Mouse (Mus musculus): ENCODE measurements around the gene Nmur1.

- no peak for TF ChIP-seq CTCF (IDR thresholded peaks at IDR 0.05; ENCODE audit: control insufficient read depth, insufficient read depth, insufficient replicate concordance, low read depth, low read length)
- TF ChIP-seq POLR2A (IDR thresholded peaks at IDR 0.05; ENCODE audit: control insufficient read depth, low read depth, low read length) = no peak
Observed at GRCm38 (mm10) chr1:86349201-86349600, 76.8 kb downstream of the Nmur1 start.

All from testis, adult 2 months (tissue).